Mouse (Mus musculus) naive thymus-derived CD4-positive, alpha-beta T cell, adult 2 months (primary cell): ENCODE measurements around the gene B3galt4.
"Not testable (repeated sequence)": the region's sequence is repeated elsewhere in the genome, so short reads cannot be mapped to it uniquely, and the experiment has no call there.

Experiments
- DNase-seq: peaks from one replicate; pipeline ENCODE4 v3.0.0-alpha.2; 2011; ENCODE audit warnings: low read depth

B3galt4 gene

DNA sequence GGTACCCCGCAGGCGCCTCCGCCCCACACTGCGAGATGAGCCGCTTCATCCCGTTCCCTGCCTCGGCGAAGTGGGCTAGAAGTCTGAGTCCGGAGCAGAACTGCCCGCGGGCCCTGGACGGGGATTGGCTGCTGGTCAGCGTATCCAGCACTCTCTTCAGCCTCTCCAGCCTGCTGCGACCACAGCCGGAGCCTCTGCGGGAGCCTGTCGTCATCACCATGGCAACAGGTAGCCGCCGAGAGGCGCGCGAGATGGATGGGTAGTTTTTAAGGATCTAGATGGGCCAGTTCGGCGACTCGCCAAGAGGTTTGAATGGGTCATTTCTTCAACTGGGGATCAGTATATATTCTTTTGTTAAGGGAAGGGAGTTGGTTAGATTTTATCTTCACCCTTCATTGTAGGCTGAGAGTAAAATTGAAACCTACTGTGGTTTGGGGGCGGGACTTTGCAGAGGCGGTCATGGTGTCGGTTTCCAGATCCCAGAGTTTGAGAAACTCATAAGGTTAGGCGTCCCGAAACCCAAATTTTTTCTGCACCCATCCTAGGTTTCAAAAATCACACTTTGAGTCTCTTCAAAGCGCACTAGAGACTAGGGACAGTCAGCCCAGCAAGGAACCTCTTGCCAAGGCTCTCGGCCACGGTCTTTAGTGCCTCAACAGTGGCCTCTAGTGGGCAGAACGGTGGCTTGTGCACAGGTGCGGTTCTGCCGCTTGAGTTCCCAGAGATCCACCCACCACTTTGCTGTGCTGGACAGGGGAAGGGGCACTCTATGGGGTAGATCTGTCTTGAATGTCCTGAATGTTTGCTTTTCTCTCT, 30.8 kb downstream of the B3galt4 start:
- peak; percentile 93 for DNase-seq

DNA sequence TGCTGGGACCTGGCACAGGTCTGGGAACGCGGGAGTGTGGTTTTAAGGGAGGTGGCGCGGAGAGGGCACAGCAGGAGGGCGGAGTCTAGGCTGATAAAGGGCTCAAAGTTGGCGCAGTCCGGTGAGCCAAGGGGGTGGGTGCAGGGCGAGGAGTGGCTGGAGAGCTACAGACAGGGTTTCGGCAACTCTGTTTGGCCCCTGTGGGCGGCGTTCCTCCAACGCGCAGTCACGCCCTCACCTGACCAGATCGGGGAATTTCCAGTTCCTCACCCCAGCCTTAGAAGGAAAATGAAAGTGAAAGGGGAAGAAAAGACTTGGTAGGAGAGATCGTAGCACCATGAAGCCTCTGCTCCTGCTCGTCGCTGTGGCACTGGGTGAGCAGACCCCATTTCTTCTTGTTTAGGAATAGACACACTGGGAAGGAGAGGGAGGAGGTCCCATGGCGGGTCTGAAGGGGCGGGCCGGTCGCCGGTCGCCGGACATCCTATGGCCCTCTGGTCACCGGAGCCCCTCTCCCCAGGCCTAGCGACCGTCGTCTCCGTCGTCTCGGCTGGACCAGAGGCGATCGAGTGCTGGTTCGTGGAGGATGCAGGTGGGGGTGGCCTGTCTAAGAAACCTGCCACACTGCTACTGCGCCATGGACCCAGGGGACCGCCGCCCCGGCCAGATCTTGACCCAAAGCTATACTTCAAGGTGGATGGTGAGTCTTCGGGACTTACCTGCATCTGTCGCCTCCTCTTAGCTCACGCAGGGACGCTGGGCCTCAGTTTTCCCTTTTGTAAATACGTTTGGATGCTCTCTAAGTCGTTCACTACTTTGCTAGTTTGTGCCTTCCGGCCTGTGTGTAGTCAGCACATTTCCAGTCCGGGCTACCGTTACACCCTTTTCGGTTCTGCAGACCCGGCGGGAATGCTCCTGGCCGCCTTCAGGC, 31.7 kb downstream of the B3galt4 start:
- DNase-seq, result peak; percentile 91

DNA sequence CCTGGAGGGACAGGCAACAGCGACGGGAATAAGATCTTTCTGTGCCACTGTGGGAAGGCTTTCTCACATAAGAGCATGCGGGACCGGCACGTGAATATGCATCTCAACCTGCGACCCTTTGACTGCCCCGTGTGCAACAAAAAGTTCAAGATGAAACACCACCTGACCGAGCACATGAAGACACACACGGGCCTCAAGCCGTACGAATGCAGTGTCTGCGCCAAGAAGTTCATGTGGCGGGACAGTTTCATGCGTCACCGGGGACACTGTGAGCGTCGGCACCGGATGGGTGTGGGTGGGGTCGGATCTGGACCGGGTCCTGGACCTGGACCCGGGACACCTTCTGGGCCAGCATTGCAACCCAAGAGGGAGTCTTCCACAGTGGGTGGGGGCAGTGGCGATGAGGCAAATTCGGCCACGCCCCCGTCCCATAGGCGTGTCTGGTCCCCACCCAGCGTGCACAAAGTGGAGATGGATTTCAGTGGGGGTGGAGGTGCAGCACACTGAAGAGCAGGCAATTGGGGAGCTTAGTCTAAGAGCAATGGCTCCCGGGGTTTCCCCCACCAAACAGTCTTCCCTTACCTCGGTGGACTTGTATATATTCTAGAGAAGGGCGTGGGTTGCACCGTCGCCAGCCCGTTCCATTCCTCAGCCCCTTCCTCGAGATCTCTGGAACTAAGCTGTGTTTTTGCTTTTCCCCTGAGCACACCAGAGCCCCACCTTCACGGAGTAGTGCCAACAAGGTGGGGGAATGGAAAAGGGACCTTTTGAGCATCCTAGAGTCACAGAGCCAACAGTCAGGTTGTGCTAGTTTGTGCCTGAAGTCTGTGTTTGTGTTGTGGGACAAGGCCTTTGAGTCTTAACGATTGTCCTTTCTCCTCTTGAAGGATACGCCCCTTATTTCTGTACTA, 32.7 kb downstream of the B3galt4 start:
- DNase-seq, result no peak

DNA sequence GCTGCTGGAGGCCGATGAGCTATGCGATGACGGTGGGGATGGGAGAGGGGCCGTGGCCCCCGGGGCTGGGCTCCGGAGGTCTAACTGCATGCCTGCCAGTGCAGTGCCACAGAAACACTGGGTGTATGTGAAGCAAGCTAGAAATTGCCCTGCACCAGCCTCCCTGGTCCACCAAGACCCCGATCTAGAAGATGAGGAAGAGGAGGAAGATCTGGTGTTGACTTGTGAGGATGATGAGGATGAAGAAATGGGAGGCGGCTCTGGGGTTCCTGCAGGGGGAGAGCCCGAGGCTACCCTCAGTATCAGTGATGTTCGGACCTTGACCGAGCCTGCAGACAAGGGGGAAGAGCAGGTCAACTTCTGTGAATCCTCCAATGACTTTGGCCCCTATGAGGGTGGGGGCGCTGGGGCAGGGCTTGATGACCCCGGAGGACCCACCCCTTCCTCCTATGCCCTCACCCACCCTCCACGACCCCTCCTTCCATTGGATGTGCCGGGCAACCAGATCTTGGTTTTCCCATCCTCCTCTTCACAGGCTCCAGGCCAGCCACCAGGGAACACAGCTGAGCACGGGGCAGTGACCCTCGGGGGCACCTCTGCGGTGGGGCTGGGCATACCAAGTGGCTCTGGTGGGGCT, 33.5 kb downstream of the B3galt4 start:
- DNase-seq, result no peak

DNA sequence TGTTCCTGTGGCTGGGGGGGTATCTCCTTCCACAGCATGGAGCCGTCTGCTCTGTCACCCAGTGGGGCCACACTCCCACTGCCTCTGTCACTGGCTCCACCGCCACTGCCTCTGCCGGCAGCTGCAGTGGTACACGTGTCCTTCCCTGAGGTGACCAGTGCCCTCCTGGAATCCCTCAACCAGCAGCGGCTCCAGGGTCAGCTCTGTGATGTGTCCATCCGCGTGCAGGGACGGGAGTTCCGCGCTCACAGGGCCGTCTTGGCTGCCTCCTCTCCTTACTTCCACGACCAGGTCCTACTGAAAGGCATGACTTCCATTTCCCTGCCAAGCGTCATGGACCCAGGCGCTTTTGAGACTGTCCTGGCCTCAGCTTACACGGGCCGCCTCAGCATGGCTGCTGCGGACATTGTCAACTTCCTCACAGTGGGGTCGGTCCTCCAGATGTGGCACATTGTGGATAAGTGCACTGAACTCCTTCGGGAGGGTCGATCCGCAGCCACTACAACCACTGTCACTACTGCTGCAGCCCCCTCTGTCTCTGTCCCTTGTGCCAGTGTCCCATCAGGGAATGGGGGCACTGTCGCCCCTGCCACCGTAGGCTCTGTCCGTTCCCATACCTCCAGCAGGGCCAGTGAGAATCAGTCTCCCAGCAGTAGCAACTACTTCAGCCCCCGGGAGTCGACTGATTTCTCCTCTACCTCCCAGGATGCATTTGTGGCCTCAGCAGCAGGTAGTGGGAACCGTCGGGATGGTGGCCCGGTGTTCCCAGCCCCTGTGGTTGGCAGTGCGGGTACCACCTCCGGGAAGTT, 34.2 kb downstream of the B3galt4 start:
- DNase-seq, result no peak

DNA sequence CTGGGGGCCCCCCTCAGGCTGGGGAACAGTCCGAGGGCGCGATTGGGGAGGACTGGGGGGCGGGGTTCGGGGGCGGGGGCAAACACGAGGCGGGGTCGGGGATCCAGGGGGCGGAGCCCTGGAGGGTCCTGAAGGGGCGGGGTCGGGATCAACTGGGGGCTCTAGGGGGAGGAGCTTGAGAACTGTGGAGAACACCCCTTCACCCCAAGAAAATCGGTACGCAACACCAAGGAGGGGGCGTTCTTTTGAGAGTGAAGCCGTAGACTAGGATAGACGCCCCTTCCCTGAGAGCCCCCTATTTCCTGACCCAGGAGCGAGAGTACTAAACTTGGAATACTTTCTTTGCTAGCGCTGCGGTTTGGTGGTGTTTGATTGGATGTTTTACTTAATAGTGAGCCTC, 35.0 kb downstream of the B3galt4 start:
- no peak for DNase-seq

DNA sequence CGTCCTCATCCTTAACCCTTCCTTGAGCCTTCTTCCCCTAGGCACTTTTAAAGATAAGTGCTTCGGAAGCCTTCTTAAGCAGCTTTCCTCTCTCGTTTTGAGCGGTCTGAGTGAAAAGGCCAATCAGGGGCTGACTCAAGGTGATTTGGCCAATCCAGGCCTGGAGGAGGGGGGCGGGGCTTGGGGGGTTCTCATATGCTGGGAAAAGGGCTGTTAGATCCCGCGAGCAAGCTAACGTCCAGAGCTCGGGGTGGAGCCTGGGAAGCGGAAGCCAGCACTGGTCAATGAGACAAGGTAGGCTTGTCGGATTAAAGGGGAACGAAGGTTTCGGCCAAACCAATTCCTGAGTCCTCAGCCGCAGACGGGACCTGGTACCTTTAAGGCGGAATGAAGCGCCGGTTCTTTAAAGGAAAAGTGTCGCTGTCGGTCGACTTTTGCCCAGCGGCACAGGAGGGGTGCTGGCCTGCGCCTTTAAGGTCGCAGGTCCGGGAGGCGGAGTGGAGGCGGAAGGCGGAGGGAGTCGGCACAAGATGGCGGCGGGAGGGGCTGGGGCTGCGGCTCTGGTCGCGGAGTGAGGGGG, 35.5 kb downstream of the B3galt4 start, which contains the start of the genes Tapbp and Zbtb22:
Tapbp (plus strand) TSS at position 229 of the 580 bp plus-strand sequence.
Zbtb22 (plus strand) TSS at position 234 of the 580 bp plus-strand sequence.
- DNase-seq, result peak; percentile 96

DNA sequence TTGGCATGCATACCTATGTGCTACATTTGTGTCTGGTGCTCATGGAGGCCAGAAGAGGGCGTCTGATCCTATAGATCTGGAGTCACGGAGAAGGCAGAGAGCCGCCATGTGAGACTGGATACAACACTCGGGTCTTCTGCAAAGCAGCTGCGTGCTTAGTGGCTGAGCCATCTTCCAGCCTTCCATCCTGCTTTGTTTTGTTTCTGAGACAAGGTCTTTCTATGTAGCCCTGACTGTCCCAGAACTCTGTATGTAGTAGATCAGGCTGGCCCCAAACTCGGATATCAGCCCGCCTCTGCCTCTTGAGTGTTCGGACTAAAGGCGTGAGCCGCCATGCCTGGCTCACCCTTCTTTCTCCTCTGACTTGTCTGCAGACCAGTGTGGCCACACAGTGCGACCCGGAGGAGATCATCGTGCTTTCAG, 36.3 kb downstream of the B3galt4 start:
- DNase-seq, result no peak

DNA sequence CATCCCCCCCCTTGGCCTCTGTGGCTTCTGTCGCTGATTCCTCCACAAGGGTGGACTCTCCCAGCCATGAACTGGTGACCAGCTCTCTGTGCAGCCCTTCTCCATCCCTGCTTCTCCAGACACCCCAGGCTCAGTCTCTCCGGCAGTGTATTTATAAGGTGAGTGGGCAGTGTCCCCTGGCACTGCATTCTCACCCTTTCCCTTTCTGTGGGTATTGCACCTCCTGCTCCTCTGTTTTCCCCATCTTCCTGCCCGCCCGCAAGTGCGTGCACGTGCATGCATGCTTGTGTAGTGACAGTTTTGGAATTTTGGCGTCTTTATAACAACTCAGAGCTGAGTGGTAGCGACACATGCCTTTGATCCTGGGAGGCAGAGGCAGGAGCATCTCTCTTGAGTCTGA, 37.4 kb downstream of the B3galt4 start:
- DNase-seq, result no peak

DNA sequence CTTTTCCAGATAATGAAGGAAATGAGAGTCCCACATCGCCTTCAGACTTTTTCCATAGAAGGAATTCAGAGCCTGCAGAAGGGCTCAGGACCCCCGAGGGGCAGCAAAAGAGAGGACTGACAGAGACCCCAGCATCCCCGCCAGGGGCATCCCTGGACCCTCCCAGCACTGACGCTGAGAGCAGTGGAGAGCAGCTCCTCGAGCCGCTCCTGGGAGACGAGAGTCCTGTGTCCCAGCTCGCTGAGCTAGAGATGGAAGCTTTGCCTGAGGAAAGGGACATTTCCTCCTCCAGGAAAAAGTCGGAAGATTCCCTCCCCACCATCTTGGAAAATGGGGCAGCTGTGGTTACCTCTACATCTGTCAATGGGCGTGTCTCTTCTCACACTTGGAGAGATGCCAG, 38.0 kb downstream of the B3galt4 start:
- no peak for DNase-seq

DNA sequence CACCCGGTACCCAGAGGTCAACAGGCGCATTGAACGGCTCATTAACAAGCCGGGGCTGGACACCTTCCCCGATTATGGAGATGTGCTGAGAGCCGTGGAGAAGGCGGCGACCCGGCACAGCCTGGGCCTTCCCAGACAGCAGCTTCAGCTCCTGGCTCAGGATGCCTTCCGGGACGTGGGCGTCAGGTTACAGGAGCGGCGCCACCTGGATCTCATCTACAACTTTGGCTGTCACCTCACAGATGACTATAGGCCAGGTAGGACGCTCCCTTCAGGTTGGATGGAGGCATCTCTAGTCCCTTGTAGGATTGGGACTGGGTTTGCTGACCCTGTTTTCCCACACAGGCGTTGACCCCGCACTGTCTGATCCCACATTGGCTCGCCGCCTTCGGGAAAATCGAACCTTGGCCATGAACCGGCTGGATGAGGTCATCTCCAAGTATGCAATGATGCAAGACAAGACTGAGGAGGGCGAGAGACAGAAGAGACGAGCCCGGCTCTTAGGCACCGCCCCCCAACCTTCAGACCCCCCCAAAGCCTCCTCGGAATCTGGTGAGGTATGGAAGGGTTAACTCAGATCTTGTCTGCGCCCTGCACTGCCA, 39.4 kb downstream of the B3galt4 start:
- no peak for DNase-seq

DNA sequence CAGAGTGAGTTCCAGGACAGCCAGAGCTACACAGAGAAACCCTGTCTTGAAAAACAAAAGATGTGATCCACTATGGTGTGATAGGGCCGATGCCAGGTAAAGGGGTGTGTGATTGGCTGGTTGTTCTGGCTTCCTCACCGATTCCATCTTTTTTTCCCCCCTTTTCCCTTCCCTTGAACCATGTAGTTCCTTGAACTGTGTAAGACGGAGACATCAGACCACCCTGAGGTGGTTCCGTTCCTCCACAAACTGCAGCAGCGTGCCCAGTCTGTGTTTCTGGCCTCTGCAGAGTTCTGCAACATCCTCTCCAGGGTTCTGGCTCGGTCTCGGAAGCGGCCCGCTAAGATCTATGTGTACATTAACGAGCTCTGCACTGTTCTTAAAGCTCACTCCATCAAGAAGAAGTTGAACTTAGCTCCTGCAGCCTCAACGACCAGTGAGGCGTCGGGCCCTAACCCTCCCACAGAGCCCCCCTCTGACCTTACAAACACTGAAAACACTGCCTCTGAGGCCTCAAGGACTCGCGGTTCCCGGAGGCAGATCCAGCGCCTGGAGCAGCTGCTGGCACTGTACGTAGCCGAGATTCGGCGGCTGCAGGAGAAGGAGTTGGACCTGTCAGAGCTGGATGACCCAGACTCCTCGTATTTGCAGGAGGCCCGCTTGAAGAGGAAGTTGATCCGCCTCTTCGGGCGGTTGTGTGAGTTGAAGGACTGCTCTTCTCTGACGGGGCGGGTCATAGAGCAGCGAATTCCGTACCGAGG, 40.1 kb downstream of the B3galt4 start:
- DNase-seq, result no peak

DNA sequence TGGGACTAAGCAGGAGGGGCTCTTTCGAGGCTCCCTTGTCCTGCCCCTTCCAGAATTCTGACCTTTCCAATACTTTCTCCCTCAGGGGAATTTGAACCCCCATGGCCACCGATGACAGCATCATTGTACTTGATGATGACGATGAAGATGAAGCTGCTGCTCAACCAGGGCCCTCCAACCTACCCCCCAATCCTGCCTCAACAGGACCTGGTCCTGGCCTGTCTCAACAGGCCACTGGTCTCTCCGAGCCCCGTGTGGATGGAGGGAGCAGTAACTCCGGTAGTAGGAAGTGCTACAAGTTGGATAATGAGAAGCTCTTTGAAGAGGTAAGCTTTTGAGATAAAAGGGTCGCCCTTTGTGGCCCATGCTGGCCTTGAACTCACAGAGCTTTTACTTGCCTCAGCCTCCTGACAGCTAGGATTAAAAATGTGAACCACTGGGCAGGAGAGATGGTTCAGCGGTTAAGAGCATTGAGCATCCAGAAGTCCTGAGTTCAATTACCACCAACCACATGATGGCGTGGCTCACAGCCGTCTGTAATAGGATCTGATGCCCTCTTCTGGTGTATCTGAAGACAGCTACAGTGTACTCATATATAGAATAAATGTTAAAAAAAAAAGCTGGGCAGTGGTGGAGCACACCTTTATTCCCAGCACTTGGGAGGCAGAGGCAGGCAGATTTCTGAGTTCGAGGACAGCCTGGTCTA, 40.8 kb downstream of the B3galt4 start:
- DNase-seq, result peak; percentile 71

DNA sequence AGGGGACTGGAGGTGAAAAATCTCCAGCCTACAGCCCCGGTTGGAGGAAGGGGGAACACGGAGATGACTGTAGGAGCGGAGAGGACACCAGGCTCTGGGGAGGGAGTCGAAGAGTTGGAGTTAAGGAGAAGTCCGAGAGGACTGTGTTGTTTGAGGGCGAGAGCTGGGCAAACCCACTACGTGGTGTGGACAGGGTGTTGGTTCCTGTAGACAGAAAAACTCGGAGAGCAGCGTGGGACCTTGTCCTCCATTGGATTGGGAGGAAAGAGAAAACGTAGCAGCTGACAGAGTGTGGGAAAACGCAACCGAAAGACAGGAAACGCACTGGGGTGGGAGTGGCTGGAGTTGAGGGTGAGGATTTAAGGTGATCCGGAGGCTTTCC, 41.4 kb downstream of the B3galt4 start:
- DNase-seq, result peak; percentile 65

DNA sequence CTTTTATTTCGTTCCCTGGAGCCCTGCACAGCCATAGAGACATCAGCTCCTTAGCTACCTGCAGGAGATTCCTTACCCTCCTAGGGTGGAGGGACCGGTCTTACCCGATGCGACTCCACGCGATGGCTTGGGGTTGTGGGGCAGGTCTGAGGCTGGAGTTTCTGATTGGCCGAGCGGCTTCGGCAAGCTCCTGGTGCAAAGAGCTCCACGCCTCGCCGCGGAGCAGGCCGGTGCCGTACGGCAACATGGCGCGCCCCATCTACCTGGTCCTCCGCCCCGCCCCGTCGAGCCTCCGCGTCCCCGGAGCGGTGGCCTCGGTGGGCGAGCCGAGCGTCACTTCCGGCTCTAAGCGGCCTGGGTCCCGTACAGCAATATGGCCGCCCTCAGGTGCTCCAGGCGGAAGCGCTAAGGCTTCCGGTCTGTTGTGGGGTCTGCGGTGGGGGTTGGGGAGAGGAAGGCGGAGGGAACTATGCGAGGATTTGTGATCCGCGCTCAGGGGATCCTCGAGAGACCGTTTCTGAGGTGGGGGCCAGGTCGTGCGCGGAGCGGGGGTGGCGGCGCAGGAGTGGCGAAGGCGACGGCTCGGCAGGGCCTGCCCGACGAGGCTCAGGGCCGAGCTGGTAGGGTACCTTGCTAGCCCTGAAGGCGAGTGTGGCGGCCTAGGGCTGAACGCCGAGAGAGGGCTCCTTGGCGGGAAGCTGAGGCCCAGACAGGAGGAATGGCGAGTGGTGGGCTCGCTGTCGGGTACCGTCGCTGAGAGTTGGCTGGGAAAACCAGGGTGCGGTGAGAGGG, 42.0 kb downstream of the B3galt4 start, which contains the start of gene Daxx:
Daxx (plus strand) TSS at position 338 of the 792 bp plus-strand sequence.
- peak; percentile 98 for DNase-seq

DNA sequence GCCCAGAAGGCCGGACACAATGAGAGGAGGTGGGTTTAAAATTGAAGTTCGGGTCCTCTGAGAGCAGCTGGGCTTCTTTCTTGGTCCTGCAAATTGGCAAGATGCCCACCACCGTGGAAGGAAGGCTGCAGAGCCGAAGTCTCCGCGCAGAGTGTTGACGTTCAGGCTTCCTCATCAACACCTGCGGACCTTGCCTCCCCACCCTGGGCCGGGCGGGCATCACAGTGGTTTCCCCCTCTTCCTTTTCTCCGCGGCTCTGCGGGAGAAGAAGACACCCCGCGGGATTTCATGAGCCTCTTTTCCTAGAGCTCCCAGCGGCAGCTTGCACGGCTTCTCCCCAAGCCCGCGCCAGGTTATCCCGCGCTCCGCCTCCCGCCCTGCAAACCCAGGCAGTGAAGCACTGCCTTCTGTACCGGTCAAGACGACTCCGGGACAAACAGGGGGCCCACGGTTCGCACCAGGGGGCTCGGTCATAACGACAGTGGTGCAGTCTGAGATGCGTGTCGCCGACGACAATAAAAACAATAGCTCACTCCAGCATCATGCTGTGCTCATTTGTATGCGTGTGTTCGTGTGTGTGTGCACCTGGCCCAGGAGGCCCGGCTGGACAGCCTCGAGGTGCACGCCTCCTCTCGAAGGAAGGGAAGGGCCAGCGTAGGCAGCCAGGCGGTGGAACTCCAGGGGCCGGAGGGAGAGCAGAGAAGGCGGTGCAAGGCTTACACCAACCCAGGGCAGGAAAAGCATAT, 42.8 kb downstream of the B3galt4 start:
- peak; percentile 45 for DNase-seq

DNA sequence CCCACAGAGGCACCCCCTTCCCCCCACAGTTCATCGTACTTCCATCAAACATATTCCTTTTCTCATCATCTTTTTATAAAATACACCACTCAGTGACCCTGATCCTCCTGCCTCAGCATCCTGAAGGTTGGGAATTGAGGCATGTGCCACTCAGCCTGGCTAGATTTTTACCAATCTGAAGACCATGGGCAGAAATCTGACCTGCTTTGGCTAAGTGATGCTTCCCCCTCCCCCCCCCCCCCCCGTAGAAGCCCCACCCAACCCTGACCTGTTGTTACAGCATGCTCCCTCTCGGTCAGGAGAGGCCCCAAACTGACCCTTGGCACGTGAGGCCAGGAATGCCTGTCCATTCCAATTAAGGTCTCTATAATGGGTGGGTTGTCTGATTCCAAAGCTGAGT, 46.5 kb downstream of the B3galt4 start, which contains the start of gene Platr17:
Platr17 (plus strand) TSS at position 301 of the 400 bp plus-strand sequence.
- not testable (repeated sequence) for DNase-seq
